Mouse (Mus musculus) midbrain, postnatal 0 days (tissue): ENCODE measurements around the gene Pnpla1. TPM values are rescaled to one million over a fixed set of nuclear protein-coding genes. Genes with fewer than 3 reads are reported as not detected.

Experiments
- ATAC-seq: fragments of 200-750 bp; cut with Nextera tagmentation; 2 replicates; pipeline ENCODE4 v1.8.0; 2017; ENCODE audit warnings: moderate number of reproducible peaks, mild to moderate bottlenecking, moderate TSS enrichment, moderate library complexity; ENCODE audit not compliant: low FRiP score
- DNase-seq: peaks from one replicate; pipeline ENCODE4 v3.0.0-alpha.2; 2015; ENCODE audit warnings: low spot score
- H3K27ac ChIP-seq: fragments of 300-500 bp; sonication (generic); 2 replicates; pipeline ENCODE4 v1.5.1; 2014; ENCODE audit warnings: low read depth, mild to moderate bottlenecking, low read length, mixed read lengths
- H3K27me3 ChIP-seq: fragments of 300-500 bp; sonication (generic); 2 replicates; pipeline ENCODE4 v1.6.1; 2014; ENCODE audit warnings: low read length, control low read depth, mixed read lengths; ENCODE audit not compliant: insufficient read depth
- H3K36me3 ChIP-seq: fragments of 300-500 bp; sonication (generic); 2 replicates; pipeline ENCODE4 v1.6.1; 2014; ENCODE audit warnings: low read length, control low read depth, mixed read lengths; ENCODE audit not compliant: insufficient read depth
- H3K4me1 ChIP-seq: fragments of 300-500 bp; sonication (generic); 2 replicates; pipeline ENCODE4 v1.6.1; 2014; ENCODE audit warnings: mild to moderate bottlenecking, control low read depth, antibody characterized with exemption, low read length, mixed read lengths; ENCODE audit not compliant: insufficient read depth
- H3K4me2 ChIP-seq: fragments of 300-500 bp; sonication (generic); 2 replicates; pipeline ENCODE4 v1.6.1; 2014; ENCODE audit warnings: low read depth, mild to moderate bottlenecking, low read length, mixed read lengths; ENCODE audit not compliant: poor library complexity, severe bottlenecking
- H3K4me3 ChIP-seq: fragments of 300-500 bp; sonication (generic); 2 replicates; pipeline ENCODE4 v1.5.1; 2014; ENCODE audit warnings: low read depth, mild to moderate bottlenecking, low read length, moderate library complexity
- H3K9ac ChIP-seq: fragments of 300-500 bp; sonication (generic); replicated peaks from 2 replicates; pipeline ENCODE4 v1.6.1; 2014; ENCODE audit warnings: mild to moderate bottlenecking, low read length, moderate library complexity, mixed read lengths; ENCODE audit not compliant: poor library complexity, severe bottlenecking
- H3K9me3 ChIP-seq: fragments of 300-500 bp; sonication (generic); 2 replicates; pipeline ENCODE4 v1.6.1; 2016; ENCODE audit warnings: low read length, control low read depth
- CTCF ChIP-seq: IDR thresholded peaks from 2 replicates; pipeline ENCODE4 v1.5.1; 2016; ENCODE audit warnings: antibody characterized with exemption, mild to moderate bottlenecking
- WGBS: fragments of 180-500 bp; shearing (Covaris S2); extraction: QIAGEN DNeasy Blood & Tissue Kit; methylation state at CpG from one replicate; pipeline ENCODE4 v1.1.7; 2014; 5-methylcytosine and 5-hydroxymethylcytosine counted together
- polyA plus RNA-seq: library from polyadenylated mRNA; unstranded; fragments of >200 nt; fragmentation: Nextera tagmentation; extraction: Ambion mirVana; gene quantifications from 2 replicates; pipeline ENCODE4 v1.2.1, GENCODE M21; 2015
- total RNA-seq: library from RNA; depleted of rRNA; stranded (reverse); fragments of >200 nt; gene quantifications from 2 replicates; pipeline ENCODE4 v1.2.3, GENCODE M21; 2014

Pnpla1 gene
- total and polyA plus RNA-seq, 2 experiments from 2014 or later: 0.05 TPM; not detected in 1

DNA sequence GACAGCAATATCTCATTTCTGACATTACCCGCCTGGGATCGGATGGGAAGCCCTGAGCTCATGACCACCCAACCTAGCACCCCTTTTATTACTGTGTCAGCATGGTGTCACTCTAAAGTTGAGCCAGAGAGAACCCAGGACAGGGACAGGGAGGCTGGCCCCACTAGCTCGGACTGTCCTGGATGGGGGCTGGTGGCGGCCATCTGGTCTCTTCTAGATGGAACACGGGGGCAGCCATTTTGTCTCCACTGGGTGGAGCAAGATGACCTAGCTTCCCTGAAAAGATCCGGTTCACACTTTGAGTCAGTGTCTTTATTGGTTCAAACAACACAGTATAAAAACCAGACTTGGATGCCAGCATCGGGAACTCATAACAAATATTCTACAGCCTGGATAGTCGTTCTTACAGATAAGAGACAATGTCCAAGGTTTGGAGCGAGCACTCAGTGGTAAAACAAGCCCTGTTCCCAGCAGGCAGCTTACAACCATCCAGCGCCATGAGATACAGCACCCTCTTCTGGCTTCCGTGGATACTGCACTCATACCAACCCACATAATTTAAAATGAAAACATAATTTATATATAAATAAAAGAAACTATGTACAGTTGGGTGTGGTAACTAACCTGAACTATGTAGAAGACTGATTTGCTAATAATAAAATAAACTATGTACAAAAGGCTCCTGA is 38.0 kb downstream of the Pnpla1 start:
- no peak for ATAC-seq
- no peaks in the 10 kb centered on the region for H3K9me3 ChIP-seq
- H3K27ac ChIP-seq: no peak overlapping the region
- H3K4me1 ChIP-seq: no peaks in the 10 kb centered on the region
- H3K36me3 ChIP-seq: no peaks in the 10 kb centered on the region
- DNase-seq: no peak
- no peaks in the 10 kb centered on the region for H3K27me3 ChIP-seq
- no peak overlapping the region for H3K9ac ChIP-seq
- TF ChIP-seq CTCF: peak; percentile 43
- H3K4me3 ChIP-seq: no peak overlapping the region
- H3K4me2 ChIP-seq: no peak overlapping the region
- WGBS: 93% methylated on average over 11 of the region's 11 CpGs

DNA sequence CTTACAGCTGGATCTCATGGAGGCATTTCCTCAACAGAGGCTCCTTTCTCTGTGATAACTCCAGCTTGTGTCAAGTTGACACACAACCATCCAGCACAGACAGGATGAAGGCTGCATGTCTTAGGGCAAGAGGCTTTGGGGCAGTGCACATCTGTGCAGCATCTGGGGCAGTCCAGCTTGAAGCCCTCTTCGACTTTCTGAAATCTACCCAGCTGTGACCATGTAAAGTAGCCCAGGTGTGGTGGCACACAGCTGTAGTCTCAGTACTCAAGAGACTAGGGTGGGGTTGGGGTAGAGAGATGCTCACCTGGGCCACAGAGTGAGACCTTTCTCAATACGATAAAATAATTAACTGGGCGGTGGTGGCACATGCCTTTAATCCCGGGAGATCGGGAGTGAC is 39.6 kb downstream of the Pnpla1 start:
- DNase-seq: no peak
- no peaks in the 10 kb centered on the region for H3K4me1 ChIP-seq
- H3K9me3 ChIP-seq: no peaks in the 10 kb centered on the region
- WGBS: 90% methylated on average over 5 of the region's 5 CpGs
- no peaks in the 10 kb centered on the region for H3K36me3 ChIP-seq
- H3K27ac ChIP-seq: no peak overlapping the region
- no peak overlapping the region for H3K4me2 ChIP-seq
- no peak overlapping the region for H3K9ac ChIP-seq
- TF ChIP-seq CTCF: no peak
- H3K4me3 ChIP-seq: no peak overlapping the region
- no peaks in the 10 kb centered on the region for H3K27me3 ChIP-seq
- no peak for ATAC-seq

DNA sequence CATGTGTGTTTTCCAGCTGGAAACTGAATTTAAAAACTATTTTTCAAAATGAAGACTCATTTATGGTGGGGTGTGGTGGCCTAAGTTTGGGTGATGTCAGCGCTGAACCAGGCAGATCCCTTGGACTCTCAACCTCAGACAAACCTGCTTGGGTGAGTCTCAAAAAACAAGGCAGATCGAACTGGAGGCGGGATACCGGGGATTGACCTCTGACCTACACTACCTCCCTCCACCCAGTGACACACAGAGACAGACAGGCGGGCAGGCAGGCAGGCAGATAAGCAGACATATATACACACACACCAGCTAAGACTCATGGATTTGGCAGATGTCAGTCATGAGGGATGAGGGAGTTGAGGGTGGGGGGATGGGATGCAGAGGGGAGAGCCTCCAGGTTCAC is 40.0 kb downstream of the Pnpla1 start:
- no peak for ATAC-seq
- 57% methylated on average over 5 of the region's 5 CpGs for WGBS

DNA sequence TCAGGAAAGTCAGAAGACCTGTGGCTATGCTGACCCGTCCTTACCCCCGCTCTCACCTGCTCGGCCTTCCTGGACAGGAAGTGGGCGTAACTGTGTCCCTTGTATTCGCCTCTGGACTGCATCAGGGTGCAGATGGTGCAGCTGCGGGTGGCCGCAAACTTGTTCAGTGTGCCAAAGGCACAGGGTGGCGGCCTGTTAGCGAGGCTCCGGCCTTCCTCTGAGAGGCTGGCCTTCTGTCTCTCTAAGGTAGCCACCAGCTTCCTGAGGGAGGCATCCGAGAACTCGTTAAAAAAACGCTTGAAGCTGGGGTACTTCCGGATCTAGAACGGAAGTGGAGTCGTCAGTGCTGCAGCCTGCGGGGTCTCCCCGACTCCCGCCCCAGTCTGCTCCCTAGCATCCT is 41.2 kb downstream of the Pnpla1 start:
- ATAC-seq: no peak

More for the DNA sequence above, 40.0 kb downstream of the Pnpla1 start:
- Histone ChIP-seq H3K27ac (no peak overlapping the region), H3K4me1 (no peaks in the 10 kb centered on the region), H3K9ac (no peak overlapping the region), H3K4me2 (no peak overlapping the region), H3K4me3 (no peak overlapping the region), H3K36me3 (no peaks in the 10 kb centered on the region), H3K9me3 (no peaks in the 10 kb centered on the region), H3K27me3 (no peaks in the 10 kb centered on the region)
- TF ChIP-seq CTCF: no peak
- no peak for DNase-seq

DNA sequence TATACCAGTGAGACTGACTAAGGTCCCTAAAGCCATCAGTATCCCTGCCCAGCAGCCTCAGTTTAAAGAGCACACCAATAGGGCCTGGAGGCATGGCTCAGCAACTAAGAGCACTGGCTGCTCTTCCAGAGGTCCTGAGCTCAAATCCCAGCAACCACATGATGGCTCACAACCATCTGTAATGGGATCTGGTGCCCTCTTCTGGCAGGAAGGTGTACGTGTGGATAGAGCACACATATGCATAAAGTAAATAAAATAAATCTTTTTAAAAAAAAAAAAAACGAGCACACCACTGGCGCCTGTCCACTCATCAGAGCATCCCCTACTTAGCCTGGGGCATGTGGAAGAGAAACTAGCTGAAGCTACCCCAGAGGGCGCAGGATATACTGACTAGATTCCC is 43.3 kb downstream of the Pnpla1 start:
- Histone ChIP-seq H3K9ac (no peak overlapping the region), H3K4me1 (peaks cover 16% of the 10 kb centered on the region), H3K9me3 (no peaks in the 10 kb centered on the region), H3K36me3 (no peaks in the 10 kb centered on the region), H3K27me3 (no peaks in the 10 kb centered on the region), H3K4me2 (no peak overlapping the region), H3K27ac (no peak overlapping the region), H3K4me3 (no peak overlapping the region)
- ATAC-seq (no peak), DNase-seq (no peak)
- 74% methylated on average over 4 of the region's 4 CpGs for WGBS
- peak; percentile 27 for TF ChIP-seq CTCF

More for the DNA sequence above, 41.2 kb downstream of the Pnpla1 start:
- no peak overlapping the region for H3K9ac ChIP-seq
- no peak for TF ChIP-seq CTCF
- H3K4me2 ChIP-seq: no peak overlapping the region
- H3K4me1 ChIP-seq: peaks cover 4% of the 10 kb centered on the region; the same call in 1 of the 2 replicates
- no peaks in the 10 kb centered on the region for H3K9me3 ChIP-seq
- no peak for DNase-seq
- H3K4me3 ChIP-seq: no peak overlapping the region
- 81% methylated on average over 19 of the region's 19 CpGs for WGBS
- H3K27ac ChIP-seq: no peak overlapping the region
- no peaks in the 10 kb centered on the region for H3K36me3 ChIP-seq
- no peaks in the 10 kb centered on the region for H3K27me3 ChIP-seq

DNA sequence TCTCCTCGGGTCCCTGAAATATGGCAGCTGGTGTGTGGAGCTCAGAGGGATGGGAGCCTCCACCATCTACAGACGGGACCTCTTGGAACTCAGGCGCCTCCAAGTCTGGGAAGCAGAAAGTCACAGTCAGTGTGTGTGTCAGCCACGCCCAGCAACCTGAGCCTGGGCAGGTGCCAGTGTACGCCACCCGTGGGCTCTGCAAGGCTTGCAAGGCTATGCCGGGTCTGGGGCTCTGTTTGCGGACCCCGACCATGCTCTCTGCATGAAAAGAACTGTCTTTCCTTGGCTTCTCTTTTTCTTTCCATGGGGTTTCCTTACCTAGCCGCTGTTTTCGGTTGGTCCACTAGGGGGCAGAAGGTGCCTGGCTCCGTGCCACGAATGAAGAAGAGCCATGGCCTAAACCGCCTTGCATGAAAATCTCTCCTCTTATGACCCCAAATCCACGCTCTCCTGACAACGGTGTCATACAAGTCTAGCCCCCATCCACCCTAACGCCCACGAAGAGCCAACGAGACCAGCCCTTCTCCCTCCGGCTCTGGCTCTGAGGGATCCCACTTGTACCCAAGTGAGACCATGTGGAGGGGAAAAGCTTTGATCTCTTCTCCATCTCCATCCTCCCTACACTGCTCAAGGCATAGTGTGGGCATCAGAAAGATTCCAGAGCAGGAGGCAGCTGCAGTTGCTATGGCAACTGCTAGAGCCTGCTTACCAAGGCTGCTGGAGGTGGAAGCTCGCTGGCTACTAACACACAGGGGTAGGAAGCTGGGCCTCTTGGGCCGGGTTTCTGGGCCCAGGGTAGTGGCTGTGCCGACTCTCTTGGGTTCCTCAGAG is 46.5 kb downstream of the Pnpla1 start:
- Histone ChIP-seq H3K9ac (peak overlapping the region; percentile 46; the same call in 1 of the 2 replicates), H3K4me3 (no peak overlapping the region)
- DNase-seq: peak; percentile 86

More for the DNA sequence above, 46.5 kb downstream of the Pnpla1 start:
- Histone ChIP-seq H3K4me2 (peak overlapping the region; percentile 23), H3K27me3 (no peaks in the 10 kb centered on the region), H3K36me3 (no peaks in the 10 kb centered on the region), H3K4me1 (peaks cover 21% of the 10 kb centered on the region), H3K27ac (peak overlapping the region; percentile 95), H3K9me3 (no peaks in the 10 kb centered on the region)
- ATAC-seq: peak; percentile 90
- peak; percentile 85 for TF ChIP-seq CTCF
- whole genome bisulfite sequencing: 21% methylated on average over 23 of the region's 23 CpGs
